Mouse (Mus musculus) liver, embryonic 11.5 days (tissue): ENCODE results near the gene Gtf2h2. TPM values are rescaled to one million over a fixed set of nuclear protein-coding genes. Genes with fewer than 3 reads are reported as not detected.
"Not testable (repeated sequence)": the region's sequence is repeated elsewhere in the genome, so short reads cannot be mapped to it uniquely, and the experiment has no call there.

Source experiments
- ATAC-seq: fragments of 200-750 bp; cut with Nextera tagmentation; replicated peaks from 2 replicates; pipeline ENCODE4 v1.8.0; 2017; ENCODE audit warnings: moderate number of reproducible peaks, mild to moderate bottlenecking, moderate TSS enrichment, moderate library complexity; ENCODE audit not compliant: low FRiP score
- DNase-seq: peaks from one replicate; pipeline ENCODE4 v3.0.0-alpha.2; 2017; ENCODE audit warnings: low spot score
- H3K27ac ChIP-seq: fragments of 300-500 bp; sonication (generic); 2 replicates; pipeline ENCODE4 v1.5.1; 2014; ENCODE audit warnings: mild to moderate bottlenecking, low read depth, low read length, control low read depth
- H3K27me3 ChIP-seq: fragments of 300-500 bp; sonication (generic); replicated peaks from 2 replicates; pipeline ENCODE4 v1.6.1; 2014; ENCODE audit warnings: low read length, mixed read lengths; ENCODE audit not compliant: control insufficient read depth, insufficient read depth
- H3K36me3 ChIP-seq: fragments of 300-500 bp; sonication (generic); 2 replicates; pipeline ENCODE4 v1.6.1; 2014; ENCODE audit warnings: mild to moderate bottlenecking, low read length, moderate library complexity, mixed read lengths; ENCODE audit not compliant: control insufficient read depth, insufficient read depth
- H3K4me1 ChIP-seq: fragments of 300-500 bp; sonication (generic); replicated peaks from 2 replicates; pipeline ENCODE4 v1.6.1; 2014; ENCODE audit warnings: low read length, mixed read lengths; ENCODE audit not compliant: control insufficient read depth, insufficient read depth
- H3K4me2 ChIP-seq: fragments of 300-500 bp; sonication (generic); 2 replicates; pipeline ENCODE4 v1.6.1; 2014; ENCODE audit warnings: mild to moderate bottlenecking, control low read depth, moderate library complexity
- H3K4me3 ChIP-seq: fragments of 300-500 bp; sonication (generic); 2 replicates; pipeline ENCODE4 v1.5.1; 2014; ENCODE audit warnings: low read depth, low read length, control low read depth
- H3K9ac ChIP-seq: fragments of 300-500 bp; sonication (generic); 2 replicates; pipeline ENCODE4 v1.6.1; 2014; ENCODE audit warnings: low read depth, low read length, control low read depth
- H3K9me3 ChIP-seq: fragments of 300-500 bp; sonication (generic); 2 replicates; pipeline ENCODE4 v1.6.1; 2016; ENCODE audit warnings: low read length, inconsistent platforms, mixed read lengths; ENCODE audit not compliant: control insufficient read depth
- WGBS: fragments of 180-500 bp; shearing (Covaris S2); extraction: QIAGEN DNeasy Blood & Tissue Kit; methylation state at CpG from one replicate; pipeline ENCODE4 v1.1.7; 2014; 5-methylcytosine and 5-hydroxymethylcytosine counted together
- polyA plus RNA-seq: library from polyadenylated mRNA; unstranded; fragments of >200 nt; fragmentation: Nextera tagmentation; extraction: Ambion mirVana; gene quantifications from 2 replicates; pipeline ENCODE4 v1.2.1, GENCODE M21; 2014

Gtf2h2 gene
- polyA plus RNA-seq, 1 experiment from 2014 or later, result 83.2 TPM

- no peak overlapping the region for H3K9ac ChIP-seq
- no peaks in the 10 kb centered on the region for H3K9me3 ChIP-seq
- no peak overlapping the region for H3K4me2 ChIP-seq
- DNase-seq, result no peak
- H3K27ac ChIP-seq, result no peak overlapping the region
- H3K27me3 ChIP-seq, result no peaks in the 10 kb centered on the region
- 73% methylated on average over 2 of the region's 2 CpGs for WGBS
- no peak for ATAC-seq
- H3K4me3 ChIP-seq, result no peak overlapping the region
- no peaks in the 10 kb centered on the region for H3K4me1 ChIP-seq
- H3K36me3 ChIP-seq, result no peaks in the 10 kb centered on the region
These were observed 26.8 kb upstream of the Gtf2h2 start for GRCm38 (mm10) chr13:100519162-100519561.

- H3K9me3 ChIP-seq, result no peaks in the 10 kb centered on the region
- H3K27ac ChIP-seq, result no peak overlapping the region
- no peaks in the 10 kb centered on the region for H3K36me3 ChIP-seq
- H3K4me1 ChIP-seq, result no peaks in the 10 kb centered on the region
- H3K4me3 ChIP-seq, result no peak overlapping the region
- DNase-seq, result no peak
- H3K9ac ChIP-seq, result no peak overlapping the region
- no peaks in the 10 kb centered on the region for H3K27me3 ChIP-seq
- WGBS, result 74% methylated on average over 6 of the region's 6 CpGs
- no peak for ATAC-seq
- H3K4me2 ChIP-seq, result no peak overlapping the region
These were observed 25.8 kb upstream of the Gtf2h2 start for GRCm38 (mm10) chr13:100518191-100518590.

GRCm38 (mm10) chr13:100517652-100518153, 25.3 kb upstream of the Gtf2h2 start:
- Histone ChIP-seq H3K36me3 (no peaks in the 10 kb centered on the region), H3K4me1 (no peaks in the 10 kb centered on the region), H3K27me3 (no peaks in the 10 kb centered on the region), H3K9me3 (no peaks in the 10 kb centered on the region), H3K9ac (no peak overlapping the region), H3K4me2 (no peak overlapping the region), H3K4me3 (no peak overlapping the region), H3K27ac (no peak overlapping the region)
- 77% methylated on average over 6 of the region's 6 CpGs for WGBS
- DNase-seq (no peak), ATAC-seq (no peak)

DNA sequence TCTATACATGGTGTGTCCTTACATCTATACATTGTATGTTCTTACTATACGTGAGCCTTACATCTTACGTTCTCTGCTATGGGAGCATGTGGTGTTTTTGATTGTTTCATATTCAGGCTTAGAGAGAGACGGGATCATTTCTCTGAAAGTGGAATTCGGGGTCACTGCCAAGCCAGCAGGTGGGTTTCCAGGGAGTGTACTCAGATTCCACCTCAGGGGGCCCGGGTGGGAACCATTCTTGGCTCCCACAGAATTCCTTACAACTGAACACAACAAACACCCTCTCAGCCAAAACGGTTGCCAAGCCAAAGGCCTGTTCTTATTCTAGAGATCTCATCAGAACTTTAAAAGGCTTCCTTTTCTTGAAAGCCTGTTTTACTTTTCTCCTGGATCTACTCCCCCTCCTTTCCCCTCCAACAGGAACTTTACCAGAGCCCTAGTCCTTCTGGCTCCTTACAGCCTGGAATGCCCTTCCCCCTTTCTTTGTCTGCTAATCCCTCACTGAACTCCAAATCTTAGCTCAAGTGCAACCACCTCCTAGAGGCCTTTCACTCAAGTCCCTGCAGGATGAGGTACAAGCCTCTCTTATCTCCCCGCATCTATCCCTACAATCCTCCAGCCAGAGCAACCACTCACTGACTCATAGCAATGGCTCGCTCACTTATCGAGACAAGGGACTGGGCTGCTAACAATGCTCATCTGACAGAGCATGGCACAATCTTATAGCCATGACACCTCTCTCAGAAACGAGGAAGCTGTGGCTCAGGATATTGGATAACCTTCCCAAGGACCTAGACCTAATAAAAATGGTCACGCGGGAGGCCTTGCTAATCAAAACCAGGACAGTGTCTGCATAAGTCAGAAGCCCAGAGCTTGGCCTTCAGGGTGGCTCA, 24.1 kb upstream of the Gtf2h2 start:
- Histone ChIP-seq H3K9me3 (no peaks in the 10 kb centered on the region), H3K9ac (no peak overlapping the region), H3K4me2 (no peak overlapping the region), H3K27ac (no peak overlapping the region), H3K36me3 (no peaks in the 10 kb centered on the region), H3K27me3 (no peaks in the 10 kb centered on the region), H3K4me3 (no peak overlapping the region), H3K4me1 (peaks cover 4% of the 10 kb centered on the region; the same call in 1 of the 2 replicates)
- DNase-seq, result no peak
- no peak for ATAC-seq
- 67% methylated on average over 12 of the region's 12 CpGs for WGBS

DNA sequence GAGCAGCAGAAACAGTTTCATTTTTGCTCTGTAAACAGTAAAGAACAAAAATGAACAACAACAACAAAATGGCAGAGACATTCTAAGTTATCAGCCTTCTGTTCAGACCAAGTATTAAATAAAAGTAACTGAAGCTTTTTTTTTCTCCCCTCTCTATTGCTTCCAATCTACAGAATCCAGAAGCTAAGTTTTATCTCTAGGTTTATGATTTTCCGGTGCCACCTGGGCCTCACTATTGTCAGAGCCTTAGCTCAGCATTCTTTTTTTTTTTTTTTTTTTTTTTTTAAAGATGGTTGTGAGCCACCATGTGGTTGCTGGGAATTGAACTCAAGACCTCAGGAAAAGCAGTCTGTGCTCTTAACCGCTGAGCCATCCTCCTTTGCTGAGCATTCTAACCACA, 20.4 kb upstream of the Gtf2h2 start:
- Histone ChIP-seq H3K9ac (no peak overlapping the region), H3K36me3 (no peaks in the 10 kb centered on the region), H3K4me1 (peaks cover 6% of the 10 kb centered on the region; the same call in 1 of the 2 replicates), H3K4me2 (peak overlapping the region; percentile 51), H3K4me3 (no peak overlapping the region), H3K9me3 (no peaks in the 10 kb centered on the region), H3K27me3 (no peaks in the 10 kb centered on the region), H3K27ac (peak overlapping the region; percentile 79)
- WGBS, result 63% methylated on average over 2 of the region's 2 CpGs
- no peak for DNase-seq
- ATAC-seq, result no peak; the same call in 1 of the 2 replicates

DNA sequence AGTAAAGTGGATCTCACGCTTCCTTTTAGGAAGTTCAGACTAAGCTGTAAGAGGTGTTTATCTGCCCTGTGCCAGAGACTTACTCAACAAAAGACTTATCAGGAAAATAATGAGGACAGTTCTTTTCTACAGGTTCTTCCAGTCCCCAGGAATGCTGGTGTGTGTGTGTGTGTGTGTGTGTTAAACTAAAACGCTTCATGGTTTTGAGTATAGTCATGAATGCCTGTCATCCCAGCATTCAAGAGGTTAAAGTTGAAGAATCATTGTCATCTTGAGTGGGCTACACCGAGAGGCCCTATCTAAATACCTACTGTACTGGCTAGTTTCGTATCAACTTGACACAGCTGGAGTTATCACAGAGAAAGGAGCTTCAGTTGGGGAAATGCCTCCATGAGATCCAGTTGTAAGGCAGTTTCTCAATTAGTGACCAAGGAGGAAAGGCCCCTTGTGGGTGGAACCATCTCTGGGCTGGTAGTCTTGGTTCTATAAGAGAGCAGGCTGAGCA, 19.5 kb upstream of the Gtf2h2 start:
- peaks cover 6% of the 10 kb centered on the region; the same call in 1 of the 2 replicates for H3K4me1 ChIP-seq
- no peaks in the 10 kb centered on the region for H3K9me3 ChIP-seq
- 0 out of 2 replicates have a peak overlapping the region, but pooled peaks have one; percentile 2 for H3K4me2 ChIP-seq
- peak overlapping the region; percentile 79; the same call in 1 of the 2 replicates for H3K27ac ChIP-seq
- DNase-seq (no peak), ATAC-seq (peak; percentile 87)
- H3K4me3 ChIP-seq, result no peak overlapping the region
- H3K27me3 ChIP-seq, result no peaks in the 10 kb centered on the region
- H3K9ac ChIP-seq, result no peak overlapping the region
- H3K36me3 ChIP-seq, result no peaks in the 10 kb centered on the region
- WGBS, result 46% methylated on average over 4 of the region's 4 CpGs

DNA sequence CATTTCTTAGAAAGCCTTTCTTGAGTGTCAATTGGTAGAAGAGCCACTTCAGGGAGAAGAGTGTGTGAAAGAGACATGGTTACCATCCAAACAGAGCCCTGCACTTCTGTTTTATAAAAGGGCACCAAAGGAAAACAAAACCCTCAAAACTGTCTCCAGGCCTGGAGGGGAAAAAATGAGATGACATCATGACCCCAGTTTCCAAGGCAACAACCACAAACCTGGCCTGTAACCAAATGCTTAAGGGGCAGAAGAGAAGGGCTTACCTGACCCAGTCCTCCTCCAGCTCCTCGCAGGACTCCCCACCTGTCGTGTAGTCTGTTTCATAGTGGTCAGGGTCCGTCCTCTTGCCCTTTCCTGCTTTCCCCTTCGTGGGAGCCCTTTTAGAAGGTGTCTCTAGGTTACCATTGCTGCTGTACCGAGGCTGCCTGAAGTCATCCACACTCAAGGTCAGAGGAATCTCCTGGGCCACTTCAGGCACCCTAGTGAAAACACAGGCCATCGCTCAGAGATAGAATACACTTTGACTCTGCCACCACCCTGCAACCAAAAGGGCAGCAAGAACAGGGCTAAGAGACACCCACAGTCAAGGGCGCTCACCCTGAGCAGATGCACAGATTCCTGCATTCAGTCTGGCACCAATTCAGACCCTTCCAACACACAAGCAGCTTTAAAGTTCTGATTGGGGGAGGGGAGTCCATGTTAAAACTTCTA, 18.9 kb upstream of the Gtf2h2 start:
- peak overlapping the region; percentile 35; the same call in 1 of the 2 replicates for H3K27ac ChIP-seq
- ATAC-seq, result peak; percentile 35
- H3K4me3 ChIP-seq, result no peak overlapping the region
- peaks cover 6% of the 10 kb centered on the region; the same call in 1 of the 2 replicates for H3K4me1 ChIP-seq
- no peak for DNase-seq
- peak overlapping the region; percentile 2; the same call in 1 of the 2 replicates for H3K4me2 ChIP-seq
- H3K36me3 ChIP-seq, result no peaks in the 10 kb centered on the region
- no peak overlapping the region for H3K9ac ChIP-seq
- WGBS, result 67% methylated on average over 7 of the region's 7 CpGs
- H3K9me3 ChIP-seq, result no peaks in the 10 kb centered on the region
- H3K27me3 ChIP-seq, result no peaks in the 10 kb centered on the region

DNA sequence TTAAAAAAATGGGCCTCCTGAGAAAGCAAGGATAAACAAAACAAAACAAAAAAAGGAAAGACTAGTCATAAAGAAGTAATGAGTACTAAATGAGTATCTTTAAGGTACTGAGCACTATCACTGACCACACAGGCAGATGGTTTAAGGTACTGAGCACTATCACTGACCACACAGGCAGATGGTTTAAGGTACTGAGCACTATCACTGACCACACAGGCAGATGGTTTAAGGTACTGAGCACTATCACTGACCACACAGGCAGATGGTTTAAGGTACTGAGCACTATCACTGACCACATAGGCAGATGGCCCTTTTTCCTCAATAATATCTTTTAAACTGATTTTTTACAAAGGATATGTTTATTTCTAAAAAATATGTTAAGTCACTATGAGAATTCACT, 7.2 kb upstream of the Gtf2h2 start:
- not testable (repeated sequence) for H3K9ac ChIP-seq, H3K36me3 ChIP-seq, H3K4me3 ChIP-seq, H3K4me1 ChIP-seq, H3K27ac ChIP-seq, H3K27me3 ChIP-seq, ATAC-seq, H3K4me2 ChIP-seq, DNase-seq, H3K9me3 ChIP-seq
